Mouse (Mus musculus): ENCODE measurements around the gene Haao. TPM values are rescaled to one million over a fixed set of nuclear protein-coding genes. Genes with fewer than 3 reads are reported as not detected.
A peak's percentile ranks its signal among the peaks of the same experiment; 100 is the strongest.

Gene Haao
- polyA plus RNA-seq, 1 experiment from 2014 or later, result 0.89 TPM

DNA sequence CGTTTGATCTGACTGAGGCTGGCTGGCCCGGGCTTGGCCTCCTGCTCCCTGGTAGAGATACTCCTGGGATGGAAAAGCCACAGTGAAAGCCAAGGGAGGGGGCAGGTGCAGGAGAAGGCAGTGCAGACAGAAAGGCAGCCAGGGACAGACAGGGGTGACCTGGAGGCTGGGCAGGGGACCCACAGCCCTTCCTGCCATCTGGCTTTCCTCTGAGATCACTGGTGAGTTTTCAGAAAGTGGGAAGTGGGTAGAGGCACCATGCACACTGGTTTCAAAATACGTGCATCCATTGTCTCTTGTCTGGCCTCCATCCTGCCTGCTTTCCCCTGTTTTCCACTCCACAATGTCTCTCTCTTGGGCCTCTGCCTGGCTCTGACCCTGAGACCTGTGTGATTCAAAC lies 18.4 kb downstream of the Haao start:
- H3K9ac ChIP-seq, result no peak overlapping the region
- H3K9me3 ChIP-seq, result no peaks in the 10 kb centered on the region
- no peak for ATAC-seq (ENCODE audit: borderline replicate concordance, extremely low read depth, low FRiP score, low TSS enrichment)
- H3K36me3 ChIP-seq, result no peaks in the 10 kb centered on the region
- no peaks in the 10 kb centered on the region for H3K27me3 ChIP-seq
- H3K4me2 ChIP-seq, result no peak overlapping the region
- WGBS, result 58% methylated on average over 3 of the region's 3 CpGs
- H3K4me3 ChIP-seq, result no peak overlapping the region
- H3K4me1 ChIP-seq, result 0 out of 2 replicates have a peak, but pooled peaks cover 3% of the 10 kb centered on the region
- no peak overlapping the region for H3K27ac ChIP-seq

DNA sequence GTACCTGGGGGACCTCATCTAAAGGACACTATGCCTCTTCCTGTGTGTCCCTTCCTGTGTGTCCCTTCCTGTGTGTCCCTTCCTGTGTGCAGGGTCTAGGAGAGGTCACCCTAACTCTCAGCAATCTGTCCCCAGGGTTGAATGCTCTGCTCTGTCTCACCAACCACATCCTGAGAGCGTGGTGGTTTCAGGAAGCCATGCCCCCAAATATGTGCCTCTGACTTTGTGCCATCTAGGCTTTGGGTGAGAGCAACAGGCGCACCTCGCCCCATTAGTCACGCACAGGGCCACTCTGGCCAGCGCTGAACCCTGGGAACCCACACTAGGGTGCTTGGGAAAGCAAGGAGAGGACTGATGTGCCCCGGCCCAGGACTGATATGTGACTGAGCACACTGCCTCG lies 23.9 kb downstream of the Haao start:
- Histone ChIP-seq H3K9me3 (no peaks in the 10 kb centered on the region), H3K4me1 (0 out of 2 replicates have a peak, but pooled peaks cover 2% of the 10 kb centered on the region), H3K27ac (no peak overlapping the region), H3K36me3 (no peaks in the 10 kb centered on the region), H3K4me3 (no peak overlapping the region), H3K4me2 (no peak overlapping the region), H3K27me3 (no peaks in the 10 kb centered on the region), H3K9ac (no peak overlapping the region)
- ATAC-seq (ENCODE audit: borderline replicate concordance, extremely low read depth, low FRiP score, low TSS enrichment), result no peak
- WGBS, result 82% methylated on average over 7 of the region's 7 CpGs

DNA sequence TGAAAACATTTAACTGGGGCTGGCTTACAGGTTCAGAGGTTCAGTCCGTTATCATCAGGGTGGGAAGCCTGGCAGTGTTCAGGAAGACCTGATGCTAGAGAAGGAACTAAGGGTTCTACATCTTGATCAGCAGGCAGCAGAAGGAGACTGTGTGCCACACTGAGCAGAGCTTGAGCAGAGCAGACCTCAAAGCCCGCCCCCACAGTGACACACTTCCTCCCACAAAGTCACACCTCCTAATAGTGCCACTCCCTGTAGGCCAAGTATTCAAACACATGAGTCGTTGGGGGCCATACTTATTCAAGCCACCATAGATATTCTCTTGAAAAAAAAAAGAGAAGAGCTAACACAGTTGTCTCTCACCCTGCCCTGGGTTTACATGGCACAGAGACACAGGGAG lies 25.9 kb downstream of the Haao start:
- H3K27ac ChIP-seq, result no peak overlapping the region
- H3K36me3 ChIP-seq, result no peaks in the 10 kb centered on the region
- no peak overlapping the region for H3K9ac ChIP-seq
- H3K9me3 ChIP-seq, result no peaks in the 10 kb centered on the region
- H3K4me1 ChIP-seq, result 0 out of 2 replicates have a peak, but pooled peaks cover 7% of the 10 kb centered on the region
- 81% methylated on average over 3 of the region's 3 CpGs for WGBS
- no peak overlapping the region for H3K4me3 ChIP-seq
- ATAC-seq (ENCODE audit: borderline replicate concordance, extremely low read depth, low FRiP score, low TSS enrichment), result no peak
- H3K27me3 ChIP-seq, result no peaks in the 10 kb centered on the region
- H3K4me2 ChIP-seq, result no peak overlapping the region

DNA sequence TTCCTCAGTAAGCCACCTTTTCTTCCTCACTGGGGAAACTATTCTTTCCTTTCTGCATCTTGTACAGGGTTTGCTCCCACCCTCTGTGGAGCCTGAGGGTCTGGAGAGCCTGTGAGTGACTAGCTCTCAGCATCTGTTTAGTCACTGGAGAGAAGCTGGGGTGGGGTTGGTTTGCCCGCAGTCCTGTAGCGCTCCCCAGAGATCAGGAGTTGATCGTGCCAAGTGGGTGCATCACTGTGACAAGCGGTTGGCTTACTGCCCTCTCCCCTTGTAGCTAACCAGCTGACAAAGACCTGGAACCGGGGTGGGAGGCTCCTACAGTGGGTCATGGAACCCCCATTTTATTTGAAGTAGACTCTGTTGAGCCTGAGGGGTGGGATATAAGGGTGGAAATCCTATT lies 27.1 kb downstream of the Haao start:
- H3K9me3 ChIP-seq, result no peaks in the 10 kb centered on the region
- H3K4me2 ChIP-seq, result no peak overlapping the region
- H3K4me1 ChIP-seq, result 0 out of 2 replicates have a peak, but pooled peaks cover 7% of the 10 kb centered on the region
- H3K4me3 ChIP-seq, result no peak overlapping the region
- no peak for ATAC-seq (ENCODE audit: borderline replicate concordance, extremely low read depth, low FRiP score, low TSS enrichment)
- H3K27me3 ChIP-seq, result no peaks in the 10 kb centered on the region
- H3K36me3 ChIP-seq, result no peaks in the 10 kb centered on the region; the same call in 1 of the 2 replicates
- H3K27ac ChIP-seq, result no peak overlapping the region
- H3K9ac ChIP-seq, result no peak overlapping the region
- 78% methylated on average over 5 of the region's 5 CpGs for WGBS

DNA sequence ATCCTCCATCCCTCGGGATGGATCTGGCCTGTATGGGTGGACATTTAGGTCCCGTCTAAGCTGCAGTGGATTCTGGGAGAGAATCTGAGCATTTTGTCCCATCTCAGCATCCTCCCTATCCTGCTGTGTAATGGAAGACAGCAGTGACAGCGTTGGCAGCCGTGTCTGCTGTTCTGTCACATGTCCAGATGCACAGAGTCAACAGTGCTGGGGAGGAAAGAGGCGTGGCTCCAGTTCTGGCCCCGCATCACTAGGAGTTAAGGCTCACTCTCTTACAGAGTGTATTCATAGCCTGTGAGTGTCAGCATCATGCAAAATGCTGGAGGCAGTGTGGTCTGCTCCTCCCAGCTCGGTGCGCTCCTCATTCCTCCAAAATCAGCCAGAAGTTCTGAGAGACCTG lies 28.3 kb downstream of the Haao start:
- Histone ChIP-seq H3K4me2 (no peak overlapping the region), H3K9ac (no peak overlapping the region), H3K4me3 (no peak overlapping the region), H3K4me1 (0 out of 2 replicates have a peak, but pooled peaks cover 7% of the 10 kb centered on the region), H3K36me3 (no peaks in the 10 kb centered on the region; the same call in 1 of the 2 replicates), H3K9me3 (no peaks in the 10 kb centered on the region), H3K27me3 (no peaks in the 10 kb centered on the region), H3K27ac (no peak overlapping the region)
- peak; percentile 66; the same call in 1 of the 2 replicates for ATAC-seq (ENCODE audit: borderline replicate concordance, extremely low read depth, low FRiP score, low TSS enrichment)
- WGBS, result 42% methylated on average over 8 of the region's 8 CpGs

DNA sequence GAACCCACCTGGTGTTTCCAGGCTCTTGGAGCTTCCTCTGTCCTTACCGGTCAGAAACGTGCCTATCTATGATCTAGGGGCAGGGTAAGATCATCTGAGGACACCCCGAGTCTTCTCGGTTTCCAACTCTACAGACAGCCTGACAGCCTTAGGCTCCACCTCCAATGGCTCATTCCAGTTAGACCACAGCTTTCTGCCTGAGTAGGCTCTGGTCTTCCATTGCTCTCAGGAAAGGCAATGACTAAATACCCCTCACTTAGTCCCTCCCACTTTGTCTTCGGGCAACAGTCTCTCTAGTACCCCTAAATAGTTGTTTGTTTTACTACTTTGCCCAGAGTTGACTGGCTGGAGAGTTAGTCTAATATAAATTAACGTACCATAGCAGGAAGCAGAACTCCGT lies 30.8 kb downstream of the Haao start:
- Histone ChIP-seq H3K27me3 (no peaks in the 10 kb centered on the region), H3K9ac (no peak overlapping the region), H3K4me1 (0 out of 2 replicates have a peak, but pooled peaks cover 7% of the 10 kb centered on the region), H3K9me3 (no peaks in the 10 kb centered on the region), H3K4me3 (no peak overlapping the region), H3K4me2 (no peak overlapping the region), H3K36me3 (no peaks in the 10 kb centered on the region; the same call in 1 of the 2 replicates), H3K27ac (no peak overlapping the region)
- 66% methylated on average over 7 of the region's 7 CpGs for WGBS
- no peak for ATAC-seq (ENCODE audit: borderline replicate concordance, extremely low read depth, low FRiP score, low TSS enrichment)

DNA sequence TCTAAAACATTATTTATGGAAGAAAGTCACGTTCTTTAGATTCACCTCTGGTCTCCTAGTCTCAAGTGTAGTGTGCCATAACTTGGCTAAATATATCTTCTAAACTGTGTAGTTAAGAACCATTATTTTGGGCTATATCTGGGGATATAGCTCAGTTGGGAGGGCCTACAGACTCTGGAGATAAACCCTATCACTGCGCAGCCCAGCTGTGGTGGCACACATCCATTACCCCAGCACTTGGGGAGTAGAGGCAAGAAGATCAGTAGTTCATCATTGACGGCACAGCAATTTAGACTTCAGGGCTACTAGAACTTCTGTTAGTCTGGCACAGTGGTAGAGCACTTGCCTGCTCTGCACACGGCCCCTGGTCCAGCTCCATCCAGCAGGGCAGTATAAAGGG lies 34.7 kb downstream of the Haao start:
- H3K4me3 ChIP-seq, result no peak overlapping the region
- no peak overlapping the region for H3K9ac ChIP-seq
- no peaks in the 10 kb centered on the region for H3K9me3 ChIP-seq
- WGBS, result 85% methylated on average over 4 of the region's 4 CpGs
- 0 out of 2 replicates have a peak, but pooled peaks cover under 1% of the 10 kb centered on the region for H3K4me1 ChIP-seq
- H3K4me2 ChIP-seq, result no peak overlapping the region
- no peak for ATAC-seq (ENCODE audit: borderline replicate concordance, extremely low read depth, low FRiP score, low TSS enrichment)
- H3K27me3 ChIP-seq, result no peaks in the 10 kb centered on the region
- peaks cover 7% of the 10 kb centered on the region for H3K36me3 ChIP-seq
- no peak overlapping the region for H3K27ac ChIP-seq

DNA sequence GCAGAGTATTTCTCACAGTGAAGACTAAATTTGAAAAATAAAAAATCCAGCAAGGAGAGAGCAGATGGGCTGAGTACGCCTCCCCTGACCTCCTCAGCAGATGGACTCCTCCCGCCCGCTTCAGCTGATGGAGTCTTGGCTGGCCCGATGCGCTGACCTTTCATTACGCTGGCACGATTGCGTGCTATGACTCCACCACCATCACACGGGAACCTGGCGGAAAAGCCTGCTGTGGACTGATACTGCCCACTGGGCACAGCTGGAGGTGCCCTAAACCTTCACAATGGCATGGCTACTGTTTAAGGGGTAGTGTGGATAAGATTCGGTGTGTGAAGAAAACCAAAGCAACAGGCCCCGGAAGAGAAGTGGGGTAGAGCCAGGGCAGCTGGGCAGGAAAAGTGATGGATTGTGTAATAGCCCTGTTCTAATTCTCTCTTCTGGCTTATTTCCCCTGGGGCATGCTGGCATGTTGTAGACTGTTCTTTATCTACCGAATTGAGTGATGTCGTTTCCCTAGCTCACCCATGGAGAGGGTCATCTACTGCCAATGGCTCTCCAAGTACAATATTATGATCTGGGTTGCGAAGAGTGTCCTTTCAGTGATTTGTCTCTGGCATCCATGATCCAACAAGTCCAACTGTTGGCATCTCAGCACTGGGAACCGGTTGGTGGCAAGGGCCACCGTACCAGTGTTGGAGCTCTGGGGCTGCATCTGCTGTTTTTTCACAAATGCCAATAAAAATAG lies 35.4 kb downstream of the Haao start:
- no peak overlapping the region for H3K9ac ChIP-seq
- H3K4me3 ChIP-seq, result no peak overlapping the region
- no peaks in the 10 kb centered on the region for H3K9me3 ChIP-seq
- H3K27me3 ChIP-seq, result no peaks in the 10 kb centered on the region
- H3K36me3 ChIP-seq, result peaks cover 7% of the 10 kb centered on the region
- ATAC-seq (ENCODE audit: borderline replicate concordance, extremely low read depth, low FRiP score, low TSS enrichment), result no peak
- 0 out of 2 replicates have a peak, but pooled peaks cover 8% of the 10 kb centered on the region for H3K4me1 ChIP-seq
- H3K27ac ChIP-seq, result no peak overlapping the region
- WGBS, result 92% methylated on average over 17 of the region's 17 CpGs
- no peak overlapping the region for H3K4me2 ChIP-seq

DNA sequence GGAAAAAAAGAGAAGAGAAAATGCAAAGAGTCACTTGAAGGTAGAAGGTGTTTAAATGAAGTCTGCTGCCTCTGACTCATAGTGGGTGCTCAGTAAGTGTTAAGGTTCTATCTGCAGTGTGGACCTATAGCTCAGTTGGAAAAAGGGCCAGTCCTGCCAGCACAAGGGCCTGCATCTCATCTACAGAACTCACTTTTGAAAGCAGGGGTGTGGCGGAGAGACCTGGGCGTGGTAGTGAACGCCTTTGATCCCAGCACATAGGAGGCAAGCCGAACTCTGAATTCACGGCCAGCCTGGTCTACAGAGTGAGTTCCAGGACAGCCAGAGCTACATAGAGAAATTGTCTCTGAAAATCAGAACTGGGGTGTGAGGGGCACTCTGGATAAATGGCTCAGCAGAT lies 37.5 kb downstream of the Haao start:
- no peak for ATAC-seq (ENCODE audit: borderline replicate concordance, extremely low read depth, low FRiP score, low TSS enrichment)
- Histone ChIP-seq H3K4me2 (no peak overlapping the region), H3K27me3 (no peaks in the 10 kb centered on the region), H3K4me1 (0 out of 2 replicates have a peak, but pooled peaks cover 16% of the 10 kb centered on the region), H3K27ac (no peak overlapping the region), H3K4me3 (no peak overlapping the region), H3K9ac (no peak overlapping the region), H3K9me3 (no peaks in the 10 kb centered on the region), H3K36me3 (peaks cover 7% of the 10 kb centered on the region; the same call in 1 of the 2 replicates)
- 84% methylated on average over 5 of the region's 5 CpGs for WGBS

DNA sequence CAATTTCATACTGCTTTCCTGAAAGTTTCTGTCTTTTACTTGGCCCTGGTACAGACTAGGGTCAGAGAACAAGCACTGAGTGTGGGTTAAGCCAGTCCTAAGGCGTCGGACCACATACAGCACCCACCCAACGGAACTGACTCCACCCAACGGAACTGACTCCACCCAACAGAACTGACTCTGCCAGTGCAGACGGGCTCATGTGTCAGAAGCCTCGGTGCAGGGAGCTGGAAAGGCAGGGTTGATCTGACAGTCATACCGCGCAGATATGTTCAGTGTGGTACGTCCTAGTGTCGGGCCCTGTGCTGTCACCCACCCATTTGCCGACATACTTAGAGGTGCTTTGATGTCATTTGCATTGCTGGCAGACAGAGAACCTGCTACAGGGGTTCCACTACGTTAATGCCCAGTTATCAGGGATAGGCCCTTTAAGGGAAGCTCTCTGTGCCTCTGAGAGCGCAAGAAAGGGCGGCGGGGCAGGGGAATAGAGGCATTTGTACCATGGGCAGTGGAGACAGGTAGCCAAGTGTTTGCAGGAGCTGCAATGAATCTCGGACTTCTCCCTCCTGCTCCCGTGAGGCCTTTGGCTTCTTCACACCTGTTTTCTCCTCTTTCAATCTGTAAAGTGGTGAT lies 38.5 kb downstream of the Haao start:
- WGBS, result 78% methylated on average over 17 of the region's 17 CpGs
- Histone ChIP-seq H3K4me2 (no peak overlapping the region), H3K4me1 (peaks cover 20% of the 10 kb centered on the region; the same call in 1 of the 2 replicates), H3K4me3 (no peak overlapping the region), H3K9me3 (no peaks in the 10 kb centered on the region), H3K9ac (no peak overlapping the region), H3K27ac (no peak overlapping the region), H3K27me3 (no peaks in the 10 kb centered on the region), H3K36me3 (peaks cover 7% of the 10 kb centered on the region; the same call in 1 of the 2 replicates)
- 0 out of 2 replicates have a peak, but pooled peaks have one; percentile 25 for ATAC-seq (ENCODE audit: borderline replicate concordance, extremely low read depth, low FRiP score, low TSS enrichment)

DNA sequence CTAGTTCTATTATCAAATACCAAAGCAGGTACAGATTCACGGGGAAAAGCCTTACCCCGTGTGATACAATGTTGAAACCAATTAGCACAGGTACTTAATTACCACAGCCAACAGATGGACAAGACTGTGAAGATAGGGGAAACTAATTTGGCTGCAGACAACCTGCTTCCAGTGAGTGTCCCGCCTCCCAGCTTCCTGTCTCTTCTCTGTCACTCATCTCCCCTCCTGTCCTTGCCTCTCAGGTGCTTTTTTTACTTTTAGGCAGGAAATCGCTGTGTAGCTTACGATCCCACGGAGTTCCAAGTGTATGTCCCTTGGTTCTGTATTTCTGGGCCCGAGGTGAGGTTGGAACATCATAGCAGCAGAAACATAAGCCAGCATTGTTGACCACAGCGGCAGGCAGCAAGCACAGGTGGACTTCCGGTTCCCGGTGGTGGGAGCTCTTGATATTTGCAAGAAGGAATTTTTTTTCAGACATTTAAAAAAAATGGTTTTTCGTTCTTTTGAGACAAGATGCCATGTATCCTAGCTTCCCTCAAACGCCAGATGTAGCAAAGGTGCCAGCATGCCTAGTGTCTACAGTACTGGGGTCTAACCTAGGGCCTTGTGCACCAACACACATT lies 39.2 kb downstream of the Haao start:
- Histone ChIP-seq H3K9me3 (no peaks in the 10 kb centered on the region), H3K27ac (no peak overlapping the region), H3K9ac (no peak overlapping the region), H3K4me2 (no peak overlapping the region), H3K4me3 (no peak overlapping the region), H3K4me1 (peaks cover 22% of the 10 kb centered on the region; the same call in 1 of the 2 replicates), H3K36me3 (peaks cover 7% of the 10 kb centered on the region; the same call in 1 of the 2 replicates), H3K27me3 (no peaks in the 10 kb centered on the region)
- ATAC-seq (ENCODE audit: borderline replicate concordance, extremely low read depth, low FRiP score, low TSS enrichment), result no peak
- 86% methylated on average over 12 of the region's 12 CpGs for WGBS

All from lung, embryonic 15.5 days (tissue).